Mouse (Mus musculus) limb, embryonic 11.5 days (tissue): ENCODE results near the gene 4930402F06Rik. TPM values are rescaled to one million over a fixed set of nuclear protein-coding genes. Genes with fewer than 3 reads are reported as not detected.

Experiments used
- ATAC-seq: fragments of 200-750 bp; cut with Nextera tagmentation; 2 replicates; pipeline ENCODE4 v1.8.0; 2017; ENCODE audit warnings: low read depth; ENCODE audit not compliant: insufficient number of reproducible peaks, low FRiP score, low TSS enrichment
- DNase-seq: peaks from one replicate; pipeline ENCODE4 v3.0.0-alpha.2; 2015; ENCODE audit warnings: low spot score
- H3K27ac ChIP-seq: fragments of 300-500 bp; sonication (generic); replicated peaks from 2 replicates; pipeline ENCODE4 v1.5.1; 2014; ENCODE audit warnings: low read depth, mild to moderate bottlenecking, low read length
- H3K27me3 ChIP-seq: fragments of 300-500 bp; sonication (generic); 2 replicates; pipeline ENCODE4 v1.6.1; 2014; ENCODE audit warnings: mild to moderate bottlenecking, low read length, mixed read lengths; ENCODE audit not compliant: control insufficient read depth, insufficient read depth
- H3K36me3 ChIP-seq: fragments of 300-500 bp; sonication (generic); 2 replicates; pipeline ENCODE4 v1.6.1; 2014; ENCODE audit warnings: mild to moderate bottlenecking, low read length, moderate library complexity, mixed read lengths; ENCODE audit not compliant: control insufficient read depth, insufficient read depth
- H3K4me1 ChIP-seq: fragments of 300-500 bp; sonication (generic); 2 replicates; pipeline ENCODE4 v1.6.1; 2014; ENCODE audit warnings: low read length, mixed read lengths; ENCODE audit not compliant: control insufficient read depth, insufficient read depth
- H3K4me2 ChIP-seq: fragments of 300-500 bp; sonication (generic); 2 replicates; pipeline ENCODE4 v1.6.1; 2014; ENCODE audit warnings: low read depth, mild to moderate bottlenecking, moderate library complexity; ENCODE audit not compliant: severe bottlenecking
- H3K4me3 ChIP-seq: fragments of 300-500 bp; sonication (generic); 2 replicates; pipeline ENCODE4 v1.5.1; 2014; ENCODE audit warnings: low read depth, low read length
- H3K9ac ChIP-seq: fragments of 300-500 bp; sonication (generic); 2 replicates; pipeline ENCODE4 v1.6.1; 2014; ENCODE audit warnings: mild to moderate bottlenecking, low read length
- H3K9me3 ChIP-seq: fragments of 300-500 bp; sonication (generic); 2 replicates; pipeline ENCODE4 v1.6.1; 2016; ENCODE audit warnings: low read length; ENCODE audit not compliant: control insufficient read depth
- WGBS: fragments of 180-500 bp; shearing (Covaris S2); extraction: QIAGEN DNeasy Blood & Tissue Kit; methylation state at CpG from one replicate; pipeline ENCODE4 v1.1.7; 2014; 5-methylcytosine and 5-hydroxymethylcytosine counted together
- polyA plus RNA-seq: library from polyadenylated mRNA; unstranded; fragments of >200 nt; fragmentation: Nextera tagmentation; extraction: Ambion mirVana; gene quantifications from 2 replicates; pipeline ENCODE4 v1.2.1, GENCODE M21; 2014

4930402F06Rik gene
- polyA plus RNA-seq, 1 experiment from 2014 or later = not detected

- no peak overlapping the region for H3K9ac ChIP-seq
- no peak for DNase-seq
- H3K4me3 ChIP-seq = no peak overlapping the region
- 60% methylated on average over 5 of the region's 5 CpGs for WGBS
- no peak overlapping the region for H3K27ac ChIP-seq
- H3K4me1 ChIP-seq = no peaks in the 10 kb centered on the region
- no peak for ATAC-seq
- H3K4me2 ChIP-seq = no peak overlapping the region
- no peaks in the 10 kb centered on the region for H3K9me3 ChIP-seq
- no peaks in the 10 kb centered on the region for H3K27me3 ChIP-seq
- H3K36me3 ChIP-seq = no peaks in the 10 kb centered on the region
Observed at GRCm38 (mm10) chr2:35349184-35349583, 47.8 kb downstream of the 4930402F06Rik start.

- no peak for ATAC-seq
- H3K9me3 ChIP-seq = no peaks in the 10 kb centered on the region
- DNase-seq = no peak
- no peaks in the 10 kb centered on the region for H3K36me3 ChIP-seq
- WGBS = 68% methylated on average over 2 of the region's 2 CpGs
- no peak overlapping the region for H3K4me3 ChIP-seq
- H3K27ac ChIP-seq = no peak overlapping the region
- no peaks in the 10 kb centered on the region for H3K4me1 ChIP-seq
- H3K9ac ChIP-seq = no peak overlapping the region
- H3K4me2 ChIP-seq = no peak overlapping the region
- H3K27me3 ChIP-seq = no peaks in the 10 kb centered on the region
Observed at GRCm38 (mm10) chr2:35345984-35346383, 51.0 kb downstream of the 4930402F06Rik start.

- no peaks in the 10 kb centered on the region for H3K9me3 ChIP-seq
- H3K36me3 ChIP-seq = no peaks in the 10 kb centered on the region
- no peak overlapping the region for H3K4me2 ChIP-seq
- 85% methylated on average over 3 of the region's 3 CpGs for WGBS
- no peaks in the 10 kb centered on the region for H3K4me1 ChIP-seq
- no peak overlapping the region for H3K9ac ChIP-seq
- H3K4me3 ChIP-seq = no peak overlapping the region
- DNase-seq (no peak), ATAC-seq (no peak)
- H3K27ac ChIP-seq = no peak overlapping the region
- no peaks in the 10 kb centered on the region for H3K27me3 ChIP-seq
Observed at GRCm38 (mm10) chr2:35342605-35343004, 54.4 kb downstream of the 4930402F06Rik start.

- H3K4me2 ChIP-seq = no peak overlapping the region
- no peaks in the 10 kb centered on the region for H3K9me3 ChIP-seq
- H3K4me3 ChIP-seq = no peak overlapping the region
- H3K27ac ChIP-seq = no peak overlapping the region
- 82% methylated on average over 6 of the region's 6 CpGs for WGBS
- ATAC-seq = no peak
- DNase-seq = no peak
- peaks cover 4% of the 10 kb centered on the region; the same call in 1 of the 2 replicates for H3K27me3 ChIP-seq
- no peaks in the 10 kb centered on the region for H3K36me3 ChIP-seq
- H3K4me1 ChIP-seq = peaks cover 3% of the 10 kb centered on the region; the same call in 1 of the 2 replicates
- no peak overlapping the region for H3K9ac ChIP-seq
Observed at GRCm38 (mm10) chr2:35338707-35339106, 58.3 kb downstream of the 4930402F06Rik start.

GRCm38 (mm10) chr2:35338036-35338435 lies 58.9 kb downstream of the 4930402F06Rik start:
- H3K4me1 ChIP-seq = peaks cover 3% of the 10 kb centered on the region; the same call in 1 of the 2 replicates
- peaks cover 4% of the 10 kb centered on the region; the same call in 1 of the 2 replicates for H3K27me3 ChIP-seq
- H3K9me3 ChIP-seq = no peaks in the 10 kb centered on the region
- no peak overlapping the region for H3K9ac ChIP-seq
- no peaks in the 10 kb centered on the region for H3K36me3 ChIP-seq
- no peak overlapping the region for H3K27ac ChIP-seq
- ATAC-seq = no peak
- H3K4me2 ChIP-seq = no peak overlapping the region
- H3K4me3 ChIP-seq = no peak overlapping the region
- 56% methylated on average over 1 of the region's 1 CpGs for WGBS
- no peak for DNase-seq

GRCm38 (mm10) chr2:35337419-35337818 lies 59.6 kb downstream of the 4930402F06Rik start:
- DNase-seq (no peak), ATAC-seq (no peak)
- peak overlapping the region; percentile 23 for H3K27ac ChIP-seq
- H3K9ac ChIP-seq = no peak overlapping the region
- H3K4me2 ChIP-seq = peak overlapping the region; percentile 100
- H3K36me3 ChIP-seq = no peaks in the 10 kb centered on the region
- 47% methylated on average over 10 of the region's 10 CpGs for WGBS
- H3K4me1 ChIP-seq = peaks cover 3% of the 10 kb centered on the region; the same call in 1 of the 2 replicates
- H3K27me3 ChIP-seq = peaks cover 4% of the 10 kb centered on the region; the same call in 1 of the 2 replicates
- 0 out of 2 replicates have a peak overlapping the region, but pooled peaks have one; percentile 70 for H3K4me3 ChIP-seq
- H3K9me3 ChIP-seq = no peaks in the 10 kb centered on the region

- peaks cover 3% of the 10 kb centered on the region; the same call in 1 of the 2 replicates for H3K4me1 ChIP-seq
- H3K4me2 ChIP-seq = peak within 1 kb of the TSS; percentile 100
- peaks cover 4% of the 10 kb centered on the region; the same call in 1 of the 2 replicates for H3K27me3 ChIP-seq
- ATAC-seq (peak; percentile 98), DNase-seq (peak; percentile 100)
- no peaks in the 10 kb centered on the region for H3K9me3 ChIP-seq
- peak within 1 kb of the TSS; percentile 62 for H3K9ac ChIP-seq
- WGBS = under 1% methylated on average over 45 of the region's 45 CpGs
- no peaks in the 10 kb centered on the region for H3K36me3 ChIP-seq
- H3K4me3 ChIP-seq = peak within 1 kb of the TSS; percentile 70
- H3K27ac ChIP-seq = peak within 1 kb of the TSS; percentile 23
Observed at GRCm38 (mm10) chr2:35336388-35337280, 60.3 kb downstream of the 4930402F06Rik start, which contains the start of gene Stom. Gene Stom (minus strand): TSS chr2:35336976.

- no peak overlapping the region for H3K9ac ChIP-seq
- DNase-seq = no peak
- no peak for ATAC-seq
- H3K27ac ChIP-seq = no peak overlapping the region
- no peaks in the 10 kb centered on the region for H3K9me3 ChIP-seq
- peak overlapping the region; percentile 70; the same call in 1 of the 2 replicates for H3K4me3 ChIP-seq
- peaks cover 3% of the 10 kb centered on the region; the same call in 1 of the 2 replicates for H3K4me1 ChIP-seq
- no peak overlapping the region for H3K4me2 ChIP-seq
- 8% methylated on average over 7 of the region's 7 CpGs for WGBS
- peaks cover 4% of the 10 kb centered on the region; the same call in 1 of the 2 replicates for H3K27me3 ChIP-seq
- H3K36me3 ChIP-seq = no peaks in the 10 kb centered on the region
Observed at GRCm38 (mm10) chr2:35335620-35336019, 61.4 kb downstream of the 4930402F06Rik start.
